Mouse (Mus musculus): ENCODE measurements around the gene Tspan7.

DNA sequence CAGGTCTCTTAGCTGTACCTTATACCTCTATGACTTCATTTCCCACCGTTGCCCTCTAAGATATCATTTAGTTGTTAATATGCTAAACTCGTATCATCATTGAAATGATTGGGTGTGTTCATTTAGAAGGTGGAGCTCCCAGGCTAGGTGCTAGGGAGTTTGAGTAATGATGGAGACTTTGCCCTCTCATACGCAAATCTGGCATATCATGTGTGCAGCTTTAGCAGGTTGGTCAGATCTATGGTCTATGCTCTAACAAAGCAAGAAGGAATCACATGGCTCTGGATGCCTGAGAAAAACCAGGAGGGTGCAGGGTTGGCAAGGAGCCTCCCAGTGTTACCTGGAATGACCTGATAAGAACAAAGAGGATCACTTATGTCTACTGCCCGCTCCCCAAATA, 91.4 kb downstream of the Tspan7 start:
- TF ChIP-seq POLR2A (IDR thresholded peaks at IDR 0.05; ENCODE audit: insufficient read depth, low read depth, low read length) (no peak), CTCF (IDR thresholded peaks at IDR 0.05) (no peak)
